Mouse (Mus musculus) regulatory T cell (primary cell): ENCODE measurements around the gene Serpinb3c.
"Not testable (repeated sequence)": the region's sequence is repeated elsewhere in the genome, so short reads cannot be mapped to it uniquely, and the experiment has no call there.

Source experiments
- in situ Hi-C: fragments of 300-600 bp; cut with MboI, MseI; formaldehyde crosslinking; loops from one replicate; pipeline ENCODE4 v1.15.1; 2025; ENCODE audit warnings: high pct_unique_total_duplicates

Serpinb3c gene

DNA sequence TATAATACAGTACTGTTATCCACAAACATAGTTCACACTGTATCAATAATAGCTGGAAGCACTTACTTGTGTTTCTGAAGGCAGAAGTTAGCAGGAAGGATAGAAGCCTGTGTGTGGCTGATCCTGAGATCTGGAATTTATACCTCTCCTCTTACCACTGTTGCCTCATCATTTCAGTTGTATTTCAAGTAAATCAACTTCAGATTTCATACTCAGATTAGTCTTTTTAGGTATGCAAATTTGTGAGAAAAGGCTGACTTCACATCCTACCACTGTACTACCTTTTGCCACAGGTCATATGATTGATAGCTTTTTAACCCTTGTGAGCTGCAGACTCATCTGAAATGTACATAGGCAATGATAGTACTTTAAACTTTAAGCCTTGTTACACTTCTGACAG, at the start of gene Serpinb3c, which contains the start of gene Serpinb3b:
Serpinb3c (minus strand) TSS at position 111 of the 400 bp plus-strand sequence.
Serpinb3b (minus strand) TSS at position 101 of the 400 bp plus-strand sequence.
- in situ Hi-C loops = not testable (repeated sequence)

DNA sequence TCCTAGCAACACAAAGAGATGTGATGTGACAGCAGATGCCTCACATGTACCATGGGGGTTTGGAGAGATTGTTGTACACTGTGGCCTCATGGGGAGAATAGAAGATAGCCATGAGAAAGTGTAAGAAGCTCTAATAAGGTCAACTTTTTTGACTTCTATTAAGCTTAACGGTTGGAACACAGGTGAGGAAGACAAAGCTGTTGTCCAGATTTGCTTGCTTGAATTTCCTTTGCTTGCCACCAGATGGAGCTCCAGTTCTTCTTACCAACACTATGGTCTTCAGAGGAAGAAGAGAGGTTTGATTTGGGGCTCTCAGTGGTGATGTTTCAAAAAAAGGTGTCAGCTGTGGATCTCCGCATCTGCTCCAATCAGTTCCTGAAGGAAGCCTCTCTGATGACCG, 35.0 kb downstream of the Serpinb3c start:
- in situ Hi-C loops = not testable (repeated sequence)
